Mouse (Mus musculus) cerebellum, adult 11 months (tissue): ENCODE results near the gene Sypl.
"Not testable (repeated sequence)": the region's sequence is repeated elsewhere in the genome, so short reads cannot be mapped to it uniquely, and the experiment has no call there.

Source experiments
- DNase-seq: peaks from one replicate; pipeline ENCODE4 v3.0.0; 2022

Gene Sypl

GRCm38 (mm10) chr12:32944884-32945454 lies 8.7 kb upstream of the Sypl start:
- DNase-seq, result no peak

GRCm38 (mm10) chr12:32946376-32946775 lies 7.3 kb upstream of the Sypl start:
- no peak for DNase-seq

- DNase-seq, result peak; percentile 26
These were observed 1.3 kb upstream of the Sypl start for GRCm38 (mm10) chr12:32952416-32952815.

GRCm38 (mm10) chr12:32953066-32953465 lies 625 bp upstream of the Sypl start:
- no peak for DNase-seq

- no peak for DNase-seq
These were observed 728 bp downstream of the Sypl start for GRCm38 (mm10) chr12:32954216-32955021.

- no peak for DNase-seq
These were observed 1.3 kb downstream of the Sypl start for GRCm38 (mm10) chr12:32955037-32955436.

GRCm38 (mm10) chr12:32957211-32957610 lies 3.5 kb downstream of the Sypl start:
- DNase-seq, result no peak

GRCm38 (mm10) chr12:32962132-32962531 lies 8.4 kb downstream of the Sypl start:
- no peak for DNase-seq

- DNase-seq, result no peak
These were observed 10.2 kb downstream of the Sypl start for GRCm38 (mm10) chr12:32963858-32964257.

- no peak for DNase-seq
These were observed 18.6 kb downstream of the Sypl start for GRCm38 (mm10) chr12:32972287-32972686.

GRCm38 (mm10) chr12:32974893-32975292 lies 21.2 kb downstream of the Sypl start:
- DNase-seq, result no peak

- DNase-seq, result no peak
These were observed 21.8 kb downstream of the Sypl start for GRCm38 (mm10) chr12:32975501-32975900.

GRCm38 (mm10) chr12:32982631-32983030 lies 28.9 kb downstream of the Sypl start:
- peak; percentile 25 for DNase-seq

GRCm38 (mm10) chr12:32983081-32983480 lies 29.4 kb downstream of the Sypl start:
- DNase-seq, result no peak

GRCm38 (mm10) chr12:32986284-32986683 lies 32.6 kb downstream of the Sypl start:
- DNase-seq, result no peak

GRCm38 (mm10) chr12:32989731-32990130 lies 36.0 kb downstream of the Sypl start:
- DNase-seq, result no peak

- DNase-seq, result no peak
These were observed 40.4 kb downstream of the Sypl start for GRCm38 (mm10) chr12:32994081-32994480.

GRCm38 (mm10) chr12:32995081-32995834 lies 41.6 kb downstream of the Sypl start:
- DNase-seq, result no peak

- no peak for DNase-seq
These were observed 45.1 kb downstream of the Sypl start for GRCm38 (mm10) chr12:32998766-32999165.

GRCm38 (mm10) chr12:32999778-33000177 lies 46.1 kb downstream of the Sypl start:
- DNase-seq, result not testable (repeated sequence)

- no peak for DNase-seq
These were observed 46.7 kb downstream of the Sypl start for GRCm38 (mm10) chr12:33000402-33000801.

- no peak for DNase-seq
These were observed 49.8 kb downstream of the Sypl start for GRCm38 (mm10) chr12:33003339-33003965.

GRCm38 (mm10) chr12:33005858-33006257 lies 52.2 kb downstream of the Sypl start:
- no peak for DNase-seq
